ENCODE assay signal across 22 mouse cellular contexts in genomic region chr1:168007456-168007855, GRCm38 (mm10).
DNase-seq lines count a peak whose midpoint lies in the region; ATAC-seq and TF ChIP-seq lines count a peak whose summit lies in the region.
"Had no signal": no experiment of that assay in that cellular context is flagged by ENCODE, and none has a peak within 500 bp of the region (broad histone marks: within the 10 kb centered on the region; RNA-seq: fewer than 3 reads in every experiment).

No protein-coding gene starts in this region.

- TF ChIP-seq POLR2A in thymus, adult 2 months (IDR thresholded peaks at IDR 0.05; ENCODE audit: control insufficient read depth, extremely low read depth, insufficient read depth, low read length, poor library complexity): no peak

- no peak overlapping the region for H3K9ac ChIP-seq in embryonic facial prominence, embryonic 14.5 days (ENCODE audit: low read depth, low read length)
- no peak overlapping the region for H3K9ac ChIP-seq in forebrain, embryonic 16.5 days (replicated peaks; ENCODE audit: low read depth, low read length)
- no peak overlapping the region for H3K9ac ChIP-seq in forebrain, embryonic 15.5 days (replicated peaks)
- H3K9ac ChIP-seq: embryonic facial prominence, embryonic 13.5 days; forebrain, postnatal 0 days had no signal

- H3K27me3 ChIP-seq in embryonic facial prominence, embryonic 14.5 days (replicated peaks; ENCODE audit: control insufficient read depth, insufficient read depth, low read length): no peaks in the 10 kb centered on the region
- H3K27me3 ChIP-seq in embryonic facial prominence, embryonic 10.5 days (replicated peaks; ENCODE audit: low read depth, poor library complexity, severe bottlenecking): no peaks in the 10 kb centered on the region
- no peaks in the 10 kb centered on the region for H3K27me3 ChIP-seq in forebrain, embryonic 16.5 days (replicated peaks; ENCODE audit: control insufficient read depth, insufficient read depth, low read length)
- no peaks in the 10 kb centered on the region for H3K27me3 ChIP-seq in forebrain, embryonic 15.5 days
- H3K27me3 ChIP-seq in thymus, adult 2 months (ENCODE audit: control insufficient read depth, insufficient read depth, low read length): no peaks in the 10 kb centered on the region
- H3K27me3 ChIP-seq: CH12.LX; embryonic facial prominence, embryonic 13.5 days had no signal

- no peak overlapping the region for H3K4me3 ChIP-seq in embryonic facial prominence, embryonic 14.5 days (ENCODE audit: low read depth, low read length)
- no peak overlapping the region for H3K4me3 ChIP-seq in embryonic facial prominence, embryonic 10.5 days
- H3K4me3 ChIP-seq in forebrain, embryonic 16.5 days (replicated peaks; ENCODE audit: low read length): no peak overlapping the region
- H3K4me3 ChIP-seq in forebrain, embryonic 15.5 days: no peak overlapping the region
- no peak overlapping the region for H3K4me3 ChIP-seq in thymus, adult 2 months (ENCODE audit: control insufficient read depth, insufficient read depth, low read length)
- H3K4me3 ChIP-seq: embryonic facial prominence, embryonic 13.5 days had no signal

- DNase-seq in embryonic facial prominence, embryonic 14.5 days (ENCODE audit: low spot score): peak; percentile 30
- no peak for DNase-seq in embryonic facial prominence, embryonic 10.5 days (ENCODE audit: low spot score)
- DNase-seq in retina, postnatal 1 day: peak; percentile 90
- DNase-seq in thymus, adult 2 months: no peak
- DNase-seq: adrenal gland, adult 8-10 months; adrenal gland, postnatal 14 days; adrenal gland, postnatal 36 days; B cell, adult 2 months; cerebellum, adult 11-12 months; cerebellum, adult 2 months; cerebellum, adult 9-10 months; cerebellum, postnatal 10 days; cerebellum, postnatal 25 days; forebrain, postnatal 0 days had no signal

- 69% methylated on average over 3 of the region's 3 CpGs for whole genome bisulfite sequencing in embryonic facial prominence, embryonic 14.5 days
- WGBS in embryonic facial prominence, embryonic 10.5 days: 83% methylated on average over 3 of the region's 3 CpGs
- WGBS in forebrain, embryonic 16.5 days: 65% methylated on average over 3 of the region's 3 CpGs
- WGBS in forebrain, embryonic 15.5 days: 70% methylated on average over 3 of the region's 3 CpGs
- WGBS in thymus, adult 2 months: 96% methylated on average over 3 of the region's 3 CpGs

- peak; percentile 55; the same call in 1 of the 2 replicates for ATAC-seq in embryonic facial prominence, embryonic 14.5 days (ENCODE audit: low read depth)
- 0 out of 2 replicates have a peak, but pooled peaks have one; percentile 27 for ATAC-seq in forebrain, embryonic 16.5 days
- ATAC-seq in forebrain, embryonic 15.5 days (replicated peaks): no peak
- ATAC-seq: activated CD4-positive, CD25-positive, alpha-beta regulatory T cell, adult 4 months; CD4-positive, CD25-positive, alpha-beta regulatory T cell, adult 4 months; Patski had no signal

- no peaks in the 10 kb centered on the region for H3K36me3 ChIP-seq in embryonic facial prominence, embryonic 14.5 days (ENCODE audit: control insufficient read depth, insufficient read depth, low read length)
- H3K36me3 ChIP-seq in embryonic facial prominence, embryonic 10.5 days (replicated peaks): no peaks in the 10 kb centered on the region
- no peaks in the 10 kb centered on the region for H3K36me3 ChIP-seq in forebrain, embryonic 16.5 days (ENCODE audit: control insufficient read depth, insufficient read depth)
- no peaks in the 10 kb centered on the region for H3K36me3 ChIP-seq in forebrain, embryonic 15.5 days
- no peaks in the 10 kb centered on the region for H3K36me3 ChIP-seq in thymus, adult 2 months (ENCODE audit: control insufficient read depth, insufficient read depth, low read length)
- H3K36me3 ChIP-seq: embryonic facial prominence, embryonic 13.5 days; G1E had no signal

- no peak overlapping the region for H3K4me2 ChIP-seq in embryonic facial prominence, embryonic 14.5 days (ENCODE audit: low read depth, low read length)
- H3K4me2 ChIP-seq in forebrain, embryonic 16.5 days (ENCODE audit: low read length): no peak overlapping the region
- H3K4me2 ChIP-seq in forebrain, embryonic 15.5 days (replicated peaks): no peak overlapping the region
- H3K4me2 ChIP-seq: embryonic facial prominence, embryonic 13.5 days had no signal

- H3K4me1 ChIP-seq in embryonic facial prominence, embryonic 14.5 days (ENCODE audit: control insufficient read depth, insufficient read depth, low read length): peaks cover 6% of the 10 kb centered on the region; the same call in 1 of the 2 replicates
- H3K4me1 ChIP-seq in embryonic facial prominence, embryonic 10.5 days: 0 out of 2 replicates have a peak, but pooled peaks cover 5% of the 10 kb centered on the region
- H3K4me1 ChIP-seq in forebrain, embryonic 16.5 days (replicated peaks; ENCODE audit: control insufficient read depth, insufficient read depth, low read length): peaks cover 6% of the 10 kb centered on the region
- no peaks in the 10 kb centered on the region for H3K4me1 ChIP-seq in forebrain, embryonic 15.5 days
- no peaks in the 10 kb centered on the region for H3K4me1 ChIP-seq in thymus, adult 2 months (replicated peaks; ENCODE audit: control insufficient read depth, insufficient read depth, low read length)

- TF ChIP-seq CTCF in thymus, adult 2 months (IDR thresholded peaks at IDR 0.05; ENCODE audit: borderline replicate concordance, control insufficient read depth, extremely low read depth, insufficient read depth, low read length, poor library complexity): no peak

- H3K27ac ChIP-seq in embryonic facial prominence, embryonic 14.5 days (replicated peaks; ENCODE audit: low read depth, low read length): no peak overlapping the region
- H3K27ac ChIP-seq in embryonic facial prominence, embryonic 10.5 days (replicated peaks): no peak overlapping the region
- H3K27ac ChIP-seq in forebrain, embryonic 16.5 days (ENCODE audit: low read length): 0 out of 2 replicates have a peak overlapping the region, but pooled peaks have one; percentile 23
- no peak overlapping the region for H3K27ac ChIP-seq in forebrain, embryonic 15.5 days (replicated peaks)
- H3K27ac ChIP-seq in thymus, adult 2 months (ENCODE audit: control insufficient read depth, insufficient read depth, low read length): no peak overlapping the region
- H3K27ac ChIP-seq: embryonic facial prominence, embryonic 13.5 days had no signal

- H3K9me3 ChIP-seq in embryonic facial prominence, embryonic 14.5 days (ENCODE audit: control insufficient read depth, low read length): no peaks in the 10 kb centered on the region
- H3K9me3 ChIP-seq in embryonic facial prominence, embryonic 10.5 days: no peaks in the 10 kb centered on the region; the same call in 1 of the 2 replicates
- H3K9me3 ChIP-seq in forebrain, embryonic 16.5 days (ENCODE audit: control insufficient read depth, low read length): no peaks in the 10 kb centered on the region
- no peaks in the 10 kb centered on the region for H3K9me3 ChIP-seq in forebrain, embryonic 15.5 days
- H3K9me3 ChIP-seq: embryonic facial prominence, embryonic 13.5 days had no signal

Comparison
In these comparisons a context has a peak if more than half of its experiments do, and no peak if none do; other contexts are left out.
1. DNase-seq: peak in embryonic facial prominence, embryonic 14.5 days (single experiment) and retina, postnatal 1 day (single experiment); none in embryonic facial prominence, embryonic 10.5 days (single experiment) and thymus, adult 2 months (single experiment).